Mouse (Mus musculus): ENCODE measurements around the gene Ifit3. TPM values are rescaled to one million over a fixed set of nuclear protein-coding genes. Genes with fewer than 3 reads are reported as not detected.
"Not testable (repeated sequence)": the region's sequence is repeated elsewhere in the genome, so short reads cannot be mapped to it uniquely, and the experiment has no call there.

Ifit3 gene
- polyA plus RNA-seq (2014; fragmentation: Nextera tagmentation; extraction: Ambion mirVana): 0.73 and 0.80 TPM in 2 replicates

GRCm38 (mm10) chr19:34583126-34583766, at the start of gene Ifit3:
Ifit3 (plus strand) TSS chr19:34583531.
- not testable (repeated sequence) for H3K27me3 ChIP-seq (ENCODE audit: control insufficient read depth, insufficient read depth, low read length); H3K4me1 ChIP-seq (ENCODE audit: control insufficient read depth, insufficient read depth, low read length); H3K4me2 ChIP-seq (replicated peaks; ENCODE audit: low read depth, low read length); H3K9me3 ChIP-seq (ENCODE audit: control insufficient read depth, low read length); H3K36me3 ChIP-seq (ENCODE audit: control insufficient read depth, insufficient read depth, low read length); H3K4me3 ChIP-seq (ENCODE audit: low read length); H3K9ac ChIP-seq (ENCODE audit: low read depth, low read length); ATAC-seq (ENCODE audit: low FRiP score, low TSS enrichment); H3K27ac ChIP-seq (ENCODE audit: low read depth, low read length)
- WGBS: 40% methylated on average over 2 of the region's 2 CpGs

- Histone ChIP-seq H3K4me2 (replicated peaks; ENCODE audit: low read depth, low read length) (no peak overlapping the region), H3K9me3 (ENCODE audit: control insufficient read depth, low read length) (no peaks in the 10 kb centered on the region), H3K4me3 (ENCODE audit: low read length) (no peak overlapping the region), H3K27me3 (ENCODE audit: control insufficient read depth, insufficient read depth, low read length) (no peaks in the 10 kb centered on the region), H3K9ac (ENCODE audit: low read depth, low read length) (no peak overlapping the region), H3K4me1 (ENCODE audit: control insufficient read depth, insufficient read depth, low read length) (no peaks in the 10 kb centered on the region), H3K36me3 (ENCODE audit: control insufficient read depth, insufficient read depth, low read length) (no peaks in the 10 kb centered on the region), H3K27ac (ENCODE audit: low read depth, low read length) (no peak overlapping the region)
- WGBS: 55% methylated on average over 1 of the region's 1 CpGs
- no peak for ATAC-seq (ENCODE audit: low FRiP score, low TSS enrichment)
Observed at GRCm38 (mm10) chr19:34539422-34539821, 43.9 kb upstream of the Ifit3 start.

- 92% methylated on average over 4 of the region's 4 CpGs for WGBS
- H3K27me3 ChIP-seq (ENCODE audit: control insufficient read depth, insufficient read depth, low read length): no peaks in the 10 kb centered on the region
- no peak overlapping the region for H3K4me2 ChIP-seq (replicated peaks; ENCODE audit: low read depth, low read length)
- no peaks in the 10 kb centered on the region for H3K36me3 ChIP-seq (ENCODE audit: control insufficient read depth, insufficient read depth, low read length)
- H3K9ac ChIP-seq (ENCODE audit: low read depth, low read length): no peak overlapping the region
- no peak overlapping the region for H3K4me3 ChIP-seq (ENCODE audit: low read length)
- ATAC-seq (ENCODE audit: low FRiP score, low TSS enrichment): no peak
- no peak overlapping the region for H3K27ac ChIP-seq (ENCODE audit: low read depth, low read length)
- H3K9me3 ChIP-seq (ENCODE audit: control insufficient read depth, low read length): no peaks in the 10 kb centered on the region
- H3K4me1 ChIP-seq (ENCODE audit: control insufficient read depth, insufficient read depth, low read length): no peaks in the 10 kb centered on the region
Observed at GRCm38 (mm10) chr19:34546211-34546610, 37.1 kb upstream of the Ifit3 start.

GRCm38 (mm10) chr19:34547976-34548375, 35.4 kb upstream of the Ifit3 start:
- no peak overlapping the region for H3K9ac ChIP-seq (ENCODE audit: low read depth, low read length)
- H3K4me1 ChIP-seq (ENCODE audit: control insufficient read depth, insufficient read depth, low read length): 0 out of 2 replicates have a peak, but pooled peaks cover 3% of the 10 kb centered on the region
- H3K4me3 ChIP-seq (ENCODE audit: low read length): no peak overlapping the region
- no peak overlapping the region for H3K4me2 ChIP-seq (replicated peaks; ENCODE audit: low read depth, low read length)
- ATAC-seq (ENCODE audit: low FRiP score, low TSS enrichment): no peak
- 32% methylated on average over 7 of the region's 7 CpGs for WGBS
- H3K9me3 ChIP-seq (ENCODE audit: control insufficient read depth, low read length): no peaks in the 10 kb centered on the region
- H3K36me3 ChIP-seq (ENCODE audit: control insufficient read depth, insufficient read depth, low read length): no peaks in the 10 kb centered on the region
- no peaks in the 10 kb centered on the region for H3K27me3 ChIP-seq (ENCODE audit: control insufficient read depth, insufficient read depth, low read length)
- H3K27ac ChIP-seq (ENCODE audit: low read depth, low read length): no peak overlapping the region

- ATAC-seq (ENCODE audit: low FRiP score, low TSS enrichment): no peak
- Histone ChIP-seq H3K9ac (ENCODE audit: low read depth, low read length) (no peak overlapping the region), H3K27ac (ENCODE audit: low read depth, low read length) (no peak overlapping the region), H3K36me3 (ENCODE audit: control insufficient read depth, insufficient read depth, low read length) (no peaks in the 10 kb centered on the region), H3K4me3 (ENCODE audit: low read length) (peak overlapping the region; percentile 49; the same call in 1 of the 2 replicates), H3K4me2 (replicated peaks; ENCODE audit: low read depth, low read length) (peak overlapping the region; percentile 53), H3K4me1 (ENCODE audit: control insufficient read depth, insufficient read depth, low read length) (0 out of 2 replicates have a peak, but pooled peaks cover 3% of the 10 kb centered on the region), H3K27me3 (ENCODE audit: control insufficient read depth, insufficient read depth, low read length) (no peaks in the 10 kb centered on the region), H3K9me3 (ENCODE audit: control insufficient read depth, low read length) (no peaks in the 10 kb centered on the region)
- WGBS: 32% methylated on average over 4 of the region's 4 CpGs
Observed at GRCm38 (mm10) chr19:34550205-34550533, 33.2 kb upstream of the Ifit3 start.

GRCm38 (mm10) chr19:34550534-34551223, 32.7 kb upstream of the Ifit3 start, which contains the start of gene Ifit2:
Ifit2 (plus strand) TSS chr19:34550694.
- H3K27ac ChIP-seq (ENCODE audit: low read depth, low read length): no peak within 1 kb of the TSS
- ATAC-seq (ENCODE audit: low FRiP score, low TSS enrichment): peak; percentile 93
- no peaks in the 10 kb centered on the region for H3K36me3 ChIP-seq (ENCODE audit: control insufficient read depth, insufficient read depth, low read length)
- peak within 1 kb of the TSS; percentile 49 for H3K4me3 ChIP-seq (ENCODE audit: low read length)
- WGBS: 3% methylated on average over 22 of the region's 22 CpGs
- H3K4me1 ChIP-seq (ENCODE audit: control insufficient read depth, insufficient read depth, low read length): 0 out of 2 replicates have a peak, but pooled peaks cover 3% of the 10 kb centered on the region
- no peaks in the 10 kb centered on the region for H3K9me3 ChIP-seq (ENCODE audit: control insufficient read depth, low read length)
- peak within 1 kb of the TSS; percentile 53 for H3K4me2 ChIP-seq (replicated peaks; ENCODE audit: low read depth, low read length)
- no peaks in the 10 kb centered on the region for H3K27me3 ChIP-seq (ENCODE audit: control insufficient read depth, insufficient read depth, low read length)
- H3K9ac ChIP-seq (ENCODE audit: low read depth, low read length): peak within 1 kb of the TSS; percentile 29; the same call in 1 of the 2 replicates

- no peaks in the 10 kb centered on the region for H3K27me3 ChIP-seq (ENCODE audit: control insufficient read depth, insufficient read depth, low read length)
- no peak overlapping the region for H3K9ac ChIP-seq (ENCODE audit: low read depth, low read length)
- no peaks in the 10 kb centered on the region for H3K36me3 ChIP-seq (ENCODE audit: control insufficient read depth, insufficient read depth, low read length)
- H3K9me3 ChIP-seq (ENCODE audit: control insufficient read depth, low read length): no peaks in the 10 kb centered on the region
- no peak for ATAC-seq (ENCODE audit: low FRiP score, low TSS enrichment)
- whole genome bisulfite sequencing: 50% methylated on average over 5 of the region's 5 CpGs
- H3K4me1 ChIP-seq (ENCODE audit: control insufficient read depth, insufficient read depth, low read length): 0 out of 2 replicates have a peak, but pooled peaks cover 3% of the 10 kb centered on the region
- no peak overlapping the region; the same call in 1 of the 2 replicates for H3K4me3 ChIP-seq (ENCODE audit: low read length)
- no peak overlapping the region; the same call in none of the 2 replicates for H3K4me2 ChIP-seq (replicated peaks; ENCODE audit: low read depth, low read length)
- H3K27ac ChIP-seq (ENCODE audit: low read depth, low read length): no peak overlapping the region
Observed at GRCm38 (mm10) chr19:34551981-34552380, 31.4 kb upstream of the Ifit3 start.

- WGBS: 72% methylated on average over 6 of the region's 6 CpGs
- Histone ChIP-seq H3K27me3 (ENCODE audit: control insufficient read depth, insufficient read depth, low read length) (no peaks in the 10 kb centered on the region), H3K4me2 (replicated peaks; ENCODE audit: low read depth, low read length) (no peak overlapping the region), H3K9me3 (ENCODE audit: control insufficient read depth, low read length) (no peaks in the 10 kb centered on the region), H3K27ac (ENCODE audit: low read depth, low read length) (no peak overlapping the region), H3K9ac (ENCODE audit: low read depth, low read length) (no peak overlapping the region), H3K4me1 (ENCODE audit: control insufficient read depth, insufficient read depth, low read length) (0 out of 2 replicates have a peak, but pooled peaks cover 3% of the 10 kb centered on the region), H3K4me3 (ENCODE audit: low read length) (no peak overlapping the region), H3K36me3 (ENCODE audit: control insufficient read depth, insufficient read depth, low read length) (no peaks in the 10 kb centered on the region)
- no peak for ATAC-seq (ENCODE audit: low FRiP score, low TSS enrichment)
Observed at GRCm38 (mm10) chr19:34553021-34553420, 30.3 kb upstream of the Ifit3 start.

GRCm38 (mm10) chr19:34553522-34553921, 29.8 kb upstream of the Ifit3 start:
- Histone ChIP-seq H3K4me3 (ENCODE audit: low read length) (no peak overlapping the region), H3K4me2 (replicated peaks; ENCODE audit: low read depth, low read length) (no peak overlapping the region), H3K27me3 (ENCODE audit: control insufficient read depth, insufficient read depth, low read length) (no peaks in the 10 kb centered on the region), H3K9me3 (ENCODE audit: control insufficient read depth, low read length) (no peaks in the 10 kb centered on the region), H3K4me1 (ENCODE audit: control insufficient read depth, insufficient read depth, low read length) (0 out of 2 replicates have a peak, but pooled peaks cover 3% of the 10 kb centered on the region), H3K36me3 (ENCODE audit: control insufficient read depth, insufficient read depth, low read length) (no peaks in the 10 kb centered on the region), H3K9ac (ENCODE audit: low read depth, low read length) (no peak overlapping the region), H3K27ac (ENCODE audit: low read depth, low read length) (no peak overlapping the region)
- WGBS: 31% methylated on average over 3 of the region's 3 CpGs
- ATAC-seq (ENCODE audit: low FRiP score, low TSS enrichment): no peak

Measured in kidney, embryonic 14.5 days (tissue).